Mouse (Mus musculus) heart, embryonic 11.5 days (tissue): ENCODE results near the gene Slc2a3. TPM values are rescaled to one million over a fixed set of nuclear protein-coding genes. Genes with fewer than 3 reads are reported as not detected.

ENCODE experiments used
- ATAC-seq: fragments of 200-750 bp; cut with Nextera tagmentation; replicated peaks from 2 replicates; pipeline ENCODE4 v1.8.0; 2017; ENCODE audit warnings: moderate library complexity; ENCODE audit not compliant: insufficient number of reproducible peaks, low FRiP score, low TSS enrichment
- H3K27ac ChIP-seq: fragments of 300-500 bp; sonication (generic); 2 replicates; pipeline ENCODE4 v1.5.1; 2014; ENCODE audit warnings: mild to moderate bottlenecking, low read depth, low read length
- H3K27me3 ChIP-seq: fragments of 300-500 bp; sonication (generic); 2 replicates; pipeline ENCODE4 v1.6.1; 2014; ENCODE audit warnings: mild to moderate bottlenecking, low read length, mixed read lengths; ENCODE audit not compliant: control insufficient read depth, insufficient read depth
- H3K36me3 ChIP-seq: fragments of 300-500 bp; sonication (generic); 2 replicates; pipeline ENCODE4 v1.6.1; 2014; ENCODE audit warnings: mild to moderate bottlenecking, low read length, moderate library complexity, mixed read lengths; ENCODE audit not compliant: control insufficient read depth, insufficient read depth
- H3K4me1 ChIP-seq: fragments of 300-500 bp; sonication (generic); 2 replicates; pipeline ENCODE4 v1.6.1; 2014; ENCODE audit warnings: low read length; ENCODE audit not compliant: control insufficient read depth, insufficient read depth
- H3K4me2 ChIP-seq: fragments of 300-500 bp; sonication (generic); 2 replicates; pipeline ENCODE4 v1.6.1; 2014; ENCODE audit warnings: mild to moderate bottlenecking, moderate library complexity
- H3K4me3 ChIP-seq: fragments of 300-500 bp; sonication (generic); 2 replicates; pipeline ENCODE4 v1.5.1; 2014; ENCODE audit warnings: low read depth, low read length
- H3K9ac ChIP-seq: fragments of 300-500 bp; sonication (generic); 2 replicates; pipeline ENCODE4 v1.6.1; 2014; ENCODE audit warnings: mild to moderate bottlenecking, low read depth, low read length, moderate library complexity
- H3K9me3 ChIP-seq: fragments of 300-500 bp; sonication (generic); replicated peaks from 2 replicates; pipeline ENCODE4 v1.6.1; 2016; ENCODE audit warnings: low read length; ENCODE audit not compliant: control insufficient read depth
- WGBS: fragments of 180-500 bp; shearing (Covaris S2); extraction: QIAGEN DNeasy Blood & Tissue Kit; methylation state at CpG from one replicate; pipeline ENCODE4 v1.1.7; 2014; ENCODE audit not compliant: insufficient replicate concordance; 5-methylcytosine and 5-hydroxymethylcytosine counted together
- polyA plus RNA-seq: library from polyadenylated mRNA; unstranded; fragments of >200 nt; fragmentation: Nextera tagmentation; extraction: Ambion mirVana; gene quantifications from 2 replicates; pipeline ENCODE4 v1.2.1, GENCODE M21; 2014

The Slc2a3 gene
- polyA plus RNA-seq, 1 experiment from 2014 or later: 27.5 TPM

DNA sequence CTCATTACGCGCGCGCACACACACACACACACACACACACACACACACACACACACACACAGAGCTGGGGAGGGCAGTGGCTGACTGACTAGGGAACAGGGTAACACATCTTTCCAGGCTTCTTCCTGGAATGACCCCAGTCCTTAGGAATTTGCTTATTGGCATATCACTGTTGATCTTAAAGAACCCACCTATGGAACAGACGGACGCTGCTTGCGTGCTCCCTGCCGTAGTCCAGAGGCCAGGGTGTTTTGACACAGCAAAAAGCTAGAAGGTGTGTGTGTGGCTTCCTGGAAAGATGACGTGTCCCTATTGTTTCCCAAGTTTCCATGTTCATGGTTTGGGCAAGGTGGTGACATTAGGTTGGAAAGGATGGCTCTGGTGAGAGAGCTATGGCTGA lies 23.7 kb upstream of the Slc2a3 start:
- ATAC-seq: no peak
- Histone ChIP-seq H3K4me1 (peaks cover 44% of the 10 kb centered on the region), H3K9me3 (no peaks in the 10 kb centered on the region), H3K4me2 (peak overlapping the region; percentile 89), H3K27me3 (no peaks in the 10 kb centered on the region), H3K4me3 (no peak overlapping the region), H3K9ac (no peak overlapping the region), H3K36me3 (0 out of 2 replicates have a peak, but pooled peaks cover 7% of the 10 kb centered on the region), H3K27ac (peak overlapping the region; percentile 90)
- 80% methylated on average over 9 of the region's 9 CpGs for WGBS

DNA sequence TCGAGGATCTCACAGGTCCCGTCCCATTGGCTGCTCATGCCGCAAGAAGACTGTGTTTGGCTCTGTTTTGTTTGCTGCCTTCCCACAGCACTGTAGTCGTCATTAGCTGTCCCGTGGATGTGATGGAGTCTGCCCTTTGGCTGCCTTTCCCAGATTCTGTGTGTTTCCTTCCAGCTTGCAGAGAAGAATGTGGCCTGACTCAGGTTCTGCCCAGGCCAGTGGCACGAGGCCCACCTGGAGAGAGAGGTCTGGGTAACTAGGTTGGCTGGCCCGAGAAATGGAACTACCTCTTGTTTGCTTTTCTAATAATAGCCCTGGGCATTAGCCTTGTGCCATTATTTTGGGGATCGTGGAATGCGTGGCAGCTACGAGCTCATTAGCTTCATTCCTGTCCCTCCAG lies 22.6 kb upstream of the Slc2a3 start:
- Histone ChIP-seq H3K36me3 (0 out of 2 replicates have a peak, but pooled peaks cover 3% of the 10 kb centered on the region), H3K9me3 (no peaks in the 10 kb centered on the region), H3K4me1 (peaks cover 44% of the 10 kb centered on the region), H3K27me3 (no peaks in the 10 kb centered on the region), H3K9ac (no peak overlapping the region), H3K27ac (peak overlapping the region; percentile 57; the same call in 1 of the 2 replicates), H3K4me2 (no peak overlapping the region; the same call in 1 of the 2 replicates), H3K4me3 (no peak overlapping the region)
- ATAC-seq: no peak
- WGBS: 54% methylated on average over 10 of the region's 10 CpGs

DNA sequence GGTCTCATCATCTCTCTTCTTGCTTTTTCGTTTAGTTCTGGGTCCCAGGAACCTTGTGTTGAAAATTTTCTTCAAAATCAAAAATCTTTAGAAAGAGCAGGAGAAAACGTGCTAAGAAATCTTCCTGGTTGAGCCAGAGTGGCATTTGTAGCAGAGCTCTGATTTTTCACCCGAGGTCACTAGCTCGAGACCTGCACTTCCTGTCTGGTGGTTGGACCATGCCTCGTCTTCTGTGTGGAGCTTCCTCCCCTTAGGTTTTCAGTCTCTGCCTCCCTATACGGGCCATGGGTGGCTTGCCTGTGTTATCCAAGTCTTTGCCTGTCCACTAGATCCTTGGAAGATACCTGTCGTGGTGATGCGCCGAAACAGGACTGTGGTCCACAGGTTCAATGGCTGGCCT lies 20.4 kb upstream of the Slc2a3 start:
- no peak for ATAC-seq
- Histone ChIP-seq H3K27ac (no peak overlapping the region), H3K36me3 (no peaks in the 10 kb centered on the region), H3K4me1 (peaks cover 42% of the 10 kb centered on the region), H3K4me3 (no peak overlapping the region; the same call in 1 of the 2 replicates), H3K9ac (no peak overlapping the region), H3K9me3 (no peaks in the 10 kb centered on the region), H3K27me3 (no peaks in the 10 kb centered on the region), H3K4me2 (peak overlapping the region; percentile 83)
- 69% methylated on average over 9 of the region's 9 CpGs for WGBS

DNA sequence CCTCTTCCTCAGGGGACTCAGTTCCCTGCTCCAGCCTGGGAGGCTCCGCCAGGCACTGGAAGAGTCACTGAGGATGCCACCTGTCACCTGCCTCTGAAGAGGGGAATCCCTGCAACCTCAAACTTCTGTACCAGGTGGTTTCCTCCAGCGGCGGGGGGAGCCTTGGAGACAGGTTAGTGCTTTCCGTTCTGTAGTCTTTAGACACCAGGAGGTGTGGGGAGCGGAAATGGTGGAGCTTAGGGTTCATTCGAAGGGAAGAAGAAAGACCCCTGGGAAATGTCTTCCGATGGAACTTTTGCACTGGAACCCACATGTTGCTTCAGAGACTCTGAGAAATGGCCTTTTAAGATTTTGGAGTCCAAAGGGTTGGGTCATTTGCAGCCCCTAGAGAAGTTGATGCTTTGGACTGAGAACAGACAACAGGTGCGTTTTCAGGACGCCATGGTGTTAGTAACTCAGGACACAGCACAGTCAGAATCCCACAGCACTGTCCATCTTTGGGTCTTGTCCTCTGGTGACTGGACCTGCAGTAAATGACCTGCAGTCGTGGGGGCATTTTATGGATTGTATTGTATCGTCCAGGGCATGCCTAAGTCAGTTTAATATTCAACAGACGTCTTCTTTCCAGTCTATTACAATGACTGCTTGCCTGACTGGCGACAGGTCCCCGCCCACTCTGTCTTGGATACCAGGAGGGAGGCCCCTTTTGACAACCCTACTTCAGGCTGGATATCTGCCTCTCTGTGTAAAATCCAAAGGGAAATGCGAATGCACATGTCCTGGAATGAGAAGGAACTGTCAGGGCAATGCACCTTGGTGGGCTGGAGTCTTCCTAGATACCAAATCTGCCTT lies 19.6 kb upstream of the Slc2a3 start:
- no peak overlapping the region for H3K27ac ChIP-seq
- H3K36me3 ChIP-seq: no peaks in the 10 kb centered on the region
- peak overlapping the region; percentile 83 for H3K4me2 ChIP-seq
- peak overlapping the region; percentile 95 for H3K9ac ChIP-seq
- no peaks in the 10 kb centered on the region for H3K27me3 ChIP-seq
- no peak for ATAC-seq
- WGBS: 31% methylated on average over 15 of the region's 15 CpGs
- H3K4me1 ChIP-seq: peaks cover 38% of the 10 kb centered on the region
- H3K4me3 ChIP-seq: peak overlapping the region; percentile 82
- no peaks in the 10 kb centered on the region for H3K9me3 ChIP-seq

DNA sequence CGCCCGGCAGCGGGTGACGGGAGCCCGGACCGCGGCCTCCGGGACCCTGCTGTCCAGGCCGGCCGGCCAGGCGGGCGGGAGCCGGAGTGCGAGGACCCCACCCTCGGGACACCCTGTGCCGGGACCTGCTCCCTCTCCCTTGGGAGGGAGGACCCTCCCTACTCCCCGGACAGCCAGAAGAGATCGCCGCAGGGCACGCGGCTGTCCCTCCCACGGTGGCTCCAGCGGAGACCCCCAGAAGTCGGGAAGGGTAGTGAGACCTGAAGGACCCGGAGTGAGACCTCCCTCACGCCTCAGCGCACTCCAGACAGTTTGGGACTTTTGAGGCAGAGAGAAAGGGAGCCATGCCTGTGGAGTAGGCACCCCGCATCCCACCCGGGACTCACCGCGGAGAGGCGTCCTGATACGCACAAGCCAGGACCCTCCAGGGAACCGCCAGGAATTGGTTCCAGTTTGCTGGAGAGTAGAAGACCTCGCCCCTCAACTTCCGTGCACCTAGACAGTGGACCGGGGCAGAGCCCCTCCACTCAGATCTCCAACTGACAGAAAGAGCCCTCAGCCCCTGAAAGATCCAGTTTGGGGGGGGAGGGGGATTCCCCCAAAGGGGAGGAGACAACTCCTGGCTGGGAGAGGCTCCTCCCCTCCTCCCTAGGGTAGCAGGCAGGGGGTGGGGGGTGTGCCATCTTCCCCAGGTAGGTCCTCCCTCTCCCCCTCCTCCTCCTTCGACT lies 18.8 kb upstream of the Slc2a3 start:
- Histone ChIP-seq H3K4me3 (peak overlapping the region; percentile 82), H3K27me3 (no peaks in the 10 kb centered on the region), H3K9ac (peak overlapping the region; percentile 95), H3K9me3 (no peaks in the 10 kb centered on the region), H3K27ac (peak overlapping the region; percentile 70), H3K36me3 (no peaks in the 10 kb centered on the region), H3K4me2 (peak overlapping the region; percentile 83), H3K4me1 (peaks cover 31% of the 10 kb centered on the region)
- WGBS: under 1% methylated on average over 38 of the region's 38 CpGs
- ATAC-seq: peak; percentile 70

DNA sequence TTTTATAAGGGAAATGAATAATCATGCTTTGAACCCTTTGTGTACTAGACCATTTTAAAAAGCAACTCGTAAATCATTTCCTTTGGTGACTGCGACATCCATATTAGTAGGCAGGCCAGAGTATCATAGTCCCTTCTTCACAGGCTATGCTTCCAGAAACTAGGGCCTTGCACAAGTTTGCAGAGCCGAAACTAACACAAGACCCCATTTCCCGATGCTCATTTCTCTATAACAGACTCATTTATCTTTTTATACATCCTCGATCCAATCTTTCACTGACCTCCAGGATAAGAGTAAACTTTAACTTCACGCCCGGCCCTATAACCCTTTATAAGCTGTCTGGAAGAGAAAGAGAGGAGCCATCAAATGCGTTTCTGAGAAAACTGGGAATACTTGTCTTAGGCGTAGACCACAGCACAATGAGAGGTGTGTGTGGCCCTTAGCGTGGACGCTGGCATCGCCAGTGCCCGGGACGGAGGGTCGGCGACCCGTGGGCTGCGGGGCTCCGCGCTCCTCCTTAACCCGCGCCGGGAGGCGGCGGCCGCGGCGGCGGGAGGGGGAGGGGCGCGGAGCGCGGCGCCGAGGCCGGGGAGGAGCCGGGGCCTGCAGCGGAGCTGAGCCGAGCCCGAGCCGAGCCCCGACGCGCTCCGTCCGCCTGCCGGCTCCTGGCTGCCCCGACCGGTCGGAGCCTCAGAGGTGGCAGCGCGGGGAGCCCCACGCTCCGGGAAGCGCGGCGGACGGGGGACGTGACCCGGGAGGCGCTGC lies 18.0 kb upstream of the Slc2a3 start, which contains the start of gene Foxj2:
TSS of gene Foxj2 (plus strand) at position 609 of the 765 bp plus-strand sequence.
- 3% methylated on average over 42 of the region's 61 CpGs for WGBS

DNA sequence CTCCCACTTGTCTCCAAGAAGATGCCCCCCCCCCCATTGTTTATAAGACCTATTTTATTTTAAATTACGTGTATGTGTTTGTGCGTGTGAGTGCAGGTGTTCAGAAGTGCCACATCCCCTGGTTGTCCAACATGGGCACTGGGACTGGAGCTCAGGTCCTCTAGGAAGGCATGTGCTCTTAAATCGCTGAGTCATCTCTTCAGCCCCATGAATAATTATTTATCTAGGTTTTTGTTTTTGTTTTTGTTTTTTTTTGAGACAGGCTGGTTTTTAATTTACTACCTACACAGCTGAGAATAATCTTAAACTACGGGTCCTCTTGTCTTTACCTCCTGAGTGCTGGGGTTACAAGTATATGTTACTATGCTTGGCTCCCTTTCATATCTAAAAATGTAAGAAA lies 12.2 kb upstream of the Slc2a3 start:
- Histone ChIP-seq H3K4me3 (no peak overlapping the region), H3K4me1 (0 out of 2 replicates have a peak, but pooled peaks cover 2% of the 10 kb centered on the region), H3K4me2 (no peak overlapping the region), H3K27ac (no peak overlapping the region), H3K36me3 (no peaks in the 10 kb centered on the region), H3K9ac (no peak overlapping the region), H3K9me3 (no peaks in the 10 kb centered on the region), H3K27me3 (no peaks in the 10 kb centered on the region)
- ATAC-seq: no peak
- 83% methylated on average over 4 of the region's 4 CpGs for WGBS

More for the DNA sequence above, 18.0 kb upstream of the Slc2a3 start, which contains the start of gene Foxj2:
- Histone ChIP-seq H3K4me3 (peak within 1 kb of the TSS; percentile 82), H3K9ac (peak within 1 kb of the TSS; percentile 95), H3K27ac (peak within 1 kb of the TSS; percentile 70), H3K4me2 (peak within 1 kb of the TSS; percentile 83), H3K36me3 (no peaks in the 10 kb centered on the region), H3K4me1 (peaks cover 23% of the 10 kb centered on the region), H3K9me3 (no peaks in the 10 kb centered on the region), H3K27me3 (no peaks in the 10 kb centered on the region)
- peak; percentile 86 for ATAC-seq

DNA sequence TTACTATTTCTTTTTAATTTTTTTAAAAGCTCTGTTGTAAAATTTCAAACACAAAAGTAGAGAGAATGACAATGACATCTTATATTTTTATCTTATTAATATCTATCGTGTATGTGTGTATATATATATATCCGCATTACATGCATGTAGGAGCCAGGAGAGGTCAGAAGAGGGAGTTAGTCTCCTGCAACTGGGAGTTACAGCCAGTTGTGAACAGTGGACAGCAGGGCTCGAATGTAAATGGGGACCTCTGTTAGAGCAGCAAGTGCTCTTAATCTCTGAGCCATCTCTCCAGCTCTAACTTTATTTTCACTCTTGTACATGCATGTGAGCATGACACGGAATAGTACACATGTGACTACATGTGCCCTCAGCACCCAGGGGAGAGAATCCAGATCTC lies 11.3 kb upstream of the Slc2a3 start:
- H3K9me3 ChIP-seq: no peaks in the 10 kb centered on the region
- no peak overlapping the region for H3K27ac ChIP-seq
- no peak overlapping the region for H3K4me3 ChIP-seq
- ATAC-seq: no peak
- no peaks in the 10 kb centered on the region for H3K36me3 ChIP-seq
- no peak overlapping the region for H3K4me2 ChIP-seq
- H3K27me3 ChIP-seq: no peaks in the 10 kb centered on the region
- H3K4me1 ChIP-seq: 0 out of 2 replicates have a peak, but pooled peaks cover 2% of the 10 kb centered on the region
- WGBS: 83% methylated on average over 4 of the region's 4 CpGs
- no peak overlapping the region for H3K9ac ChIP-seq
